In genomic region chr3:75926327-75926726, GRCm38 (mm10) we compare ENCODE assay signal across 28 mouse cellular contexts. TPM values are rescaled to one million over a fixed set of nuclear protein-coding genes. Genes with fewer than 3 reads are reported as not detected.
DNase-seq lines count a peak whose midpoint lies in the region; ATAC-seq lines count a peak whose summit lies in the region.
"Had no signal": no experiment of that assay in that cellular context is flagged by ENCODE, and none has a peak within 500 bp of the region (broad histone marks: within the 10 kb centered on the region; RNA-seq: fewer than 3 reads in every experiment).

No protein-coding gene starts in this region.

- peak overlapping the region; percentile 36; the same call in 1 of the 2 replicates for H3K27ac ChIP-seq in heart, embryonic 15.5 days
- no peak overlapping the region; the same call in 1 of the 2 replicates for H3K27ac ChIP-seq in heart, embryonic 11.5 days (ENCODE audit: low read depth, low read length)
- H3K27ac ChIP-seq: embryonic facial prominence, embryonic 12.5 days; forebrain, embryonic 15.5 days; hindbrain, embryonic 10.5 days; intestine, embryonic 15.5 days; lung, embryonic 15.5 days; stomach, embryonic 15.5 days had no signal

- DNase-seq in right cerebral cortex, adult 18-20 months: no peak
- DNase-seq in adrenal gland, adult 18-20 months (ENCODE audit: low spot score in 2 of 2): no peak
- DNase-seq: adrenal gland, postnatal 10 days; cerebellum, adult 18-20 months; cerebellum, postnatal 14 days; gastrocnemius, postnatal 10 days; heart, adult 18-20 months; kidney, adult 8-10 months; kidney, postnatal 14 days; layer of hippocampus, postnatal 36 days; lung, postnatal 4 days; thymus, adult 2 months; thymus, postnatal 4 days had no signal

- H3K4me3 ChIP-seq in heart, embryonic 15.5 days: no peak overlapping the region
- no peak overlapping the region for H3K4me3 ChIP-seq in heart, embryonic 11.5 days (ENCODE audit: low read depth, low read length)
- H3K4me3 ChIP-seq in megakaryocyte, embryonic 14.5 days (replicated peaks): peak overlapping the region; percentile 25
- H3K4me3 ChIP-seq: embryonic facial prominence, embryonic 12.5 days; erythroblast, embryonic 14.5 days; forebrain, embryonic 15.5 days; hindbrain, embryonic 10.5 days; intestine, embryonic 15.5 days; lung, embryonic 15.5 days; stomach, embryonic 15.5 days had no signal

- H3K9ac ChIP-seq in heart, embryonic 15.5 days: no peak overlapping the region
- no peak overlapping the region for H3K9ac ChIP-seq in heart, embryonic 11.5 days (ENCODE audit: low read depth, low read length)
- H3K9ac ChIP-seq: embryonic facial prominence, embryonic 12.5 days; forebrain, embryonic 15.5 days; intestine, embryonic 15.5 days; lung, embryonic 15.5 days; stomach, embryonic 15.5 days had no signal

- H3K27me3 ChIP-seq in heart, embryonic 15.5 days: no peaks in the 10 kb centered on the region
- no peaks in the 10 kb centered on the region for H3K27me3 ChIP-seq in heart, embryonic 11.5 days (ENCODE audit: control insufficient read depth, insufficient read depth, low read length)
- H3K27me3 ChIP-seq in megakaryocyte, embryonic 14.5 days (replicated peaks): no peaks in the 10 kb centered on the region
- H3K27me3 ChIP-seq: embryonic facial prominence, embryonic 12.5 days; forebrain, embryonic 15.5 days; intestine, embryonic 15.5 days; lung, embryonic 15.5 days; stomach, embryonic 15.5 days had no signal

- no peaks in the 10 kb centered on the region for H3K36me3 ChIP-seq in heart, embryonic 15.5 days
- no peaks in the 10 kb centered on the region for H3K36me3 ChIP-seq in heart, embryonic 11.5 days (ENCODE audit: control insufficient read depth, insufficient read depth, low read length)
- H3K36me3 ChIP-seq in megakaryocyte, embryonic 14.5 days (replicated peaks; ENCODE audit: low read length): no peaks in the 10 kb centered on the region
- H3K36me3 ChIP-seq: embryonic facial prominence, embryonic 12.5 days; forebrain, embryonic 15.5 days; hindbrain, embryonic 10.5 days; intestine, embryonic 15.5 days; lung, embryonic 15.5 days; stomach, embryonic 15.5 days had no signal

- peaks cover 23% of the 10 kb centered on the region for H3K4me1 ChIP-seq in heart, embryonic 15.5 days (replicated peaks)
- peaks cover 18% of the 10 kb centered on the region for H3K4me1 ChIP-seq in heart, embryonic 11.5 days (ENCODE audit: control insufficient read depth, insufficient read depth, low read length)
- peaks cover 70% of the 10 kb centered on the region for H3K4me1 ChIP-seq in megakaryocyte, embryonic 14.5 days
- H3K4me1 ChIP-seq: embryonic facial prominence, embryonic 12.5 days; lung, embryonic 15.5 days had no signal

- no peaks in the 10 kb centered on the region for H3K9me3 ChIP-seq in heart, embryonic 15.5 days (replicated peaks)
- no peaks in the 10 kb centered on the region for H3K9me3 ChIP-seq in heart, embryonic 11.5 days (replicated peaks; ENCODE audit: control insufficient read depth, low read length)
- no peaks in the 10 kb centered on the region for H3K9me3 ChIP-seq in megakaryocyte, embryonic 14.5 days
- H3K9me3 ChIP-seq: embryonic facial prominence, embryonic 12.5 days; forebrain, embryonic 15.5 days; hindbrain, embryonic 10.5 days; intestine, embryonic 15.5 days; lung, embryonic 15.5 days; stomach, embryonic 15.5 days had no signal

- H3K4me2 ChIP-seq in heart, embryonic 15.5 days: no peak overlapping the region
- H3K4me2 ChIP-seq in heart, embryonic 11.5 days: no peak overlapping the region
- H3K4me2 ChIP-seq: embryonic facial prominence, embryonic 12.5 days; forebrain, embryonic 15.5 days; intestine, embryonic 15.5 days; lung, embryonic 15.5 days; midbrain, embryonic 11.5 days; stomach, embryonic 15.5 days had no signal

- no peak for ATAC-seq in heart, embryonic 15.5 days (replicated peaks; ENCODE audit: insufficient number of reproducible peaks, insufficient read depth, low FRiP score, low read depth)
- ATAC-seq in heart, embryonic 11.5 days (replicated peaks; ENCODE audit: insufficient number of reproducible peaks, low FRiP score, low TSS enrichment): no peak
- ATAC-seq in erythroblast, adult 5-6 weeks (replicated peaks; ENCODE audit: low FRiP score, poor library complexity, severe bottlenecking): peak; percentile 68
- peak; percentile 28 to 88; a peak in 2 of 4 replicates for ATAC-seq in hematopoietic stem cell, adult 5-6 weeks (replicated peaks in 1 of 2; ENCODE audit: insufficient read depth in 1 of 2, low FRiP score in 2 of 2, low TSS enrichment in 1 of 2, low read depth in 1 of 2, poor library complexity in 2 of 2, severe bottlenecking in 2 of 2)
- ATAC-seq: activated CD4-positive, CD25-positive, alpha-beta regulatory T cell, adult 4 months; forebrain, embryonic 15.5 days; hindbrain, embryonic 16.5 days; intestine, embryonic 15.5 days had no signal

- 72% methylated on average over 3 of the region's 3 CpGs for WGBS in heart, embryonic 15.5 days
- 80% methylated on average over 3 of the region's 3 CpGs for WGBS in heart, embryonic 11.5 days (ENCODE audit: insufficient replicate concordance)

RNA-seq across cellular contexts. Expression of gene Golim4, which starts 30.4 kb away (rescaled TPM):
- 40.1 and 43.8 TPM in 2 replicates for polyA plus RNA-seq in heart, embryonic 15.5 days (2015; fragmentation: Nextera tagmentation; extraction: Ambion mirVana)
- 40.4 and 45.4 TPM in 2 replicates for polyA plus RNA-seq in heart, embryonic 11.5 days (2014; fragmentation: Nextera tagmentation; extraction: Ambion mirVana)
- 23.6 and 31.7 TPM in 2 replicates for total RNA-seq in erythroblast, adult 5-6 weeks (2015; ENCODE audit: low replicate concordance)
- 53.1 and 57.7 TPM in 2 replicates for total RNA-seq in erythroblast, adult 5-6 weeks (2017; ENCODE audit: low replicate concordance)
- 51.6 and 66.0 TPM in 2 replicates for total RNA-seq in hematopoietic stem cell, adult 5-6 weeks (2017)
- 4.3 and 11.3 TPM in 2 replicates for polyA plus RNA-seq in megakaryocyte, embryonic 14.5 days (2012; ENCODE audit: insufficient read depth, low replicate concordance)
- 100 to 1,000 TPM in 1 of 2 experiments, 10 to 100 TPM in 1; 39.8 to 104 TPM for total RNA-seq in adrenal gland, adult 18-20 months (2021)

Comparison
In these comparisons a context has a peak if more than half of its experiments do, and no peak if none do; other contexts are left out.
1. ATAC-seq: peak in erythroblast, adult 5-6 weeks (single experiment) and hematopoietic stem cell, adult 5-6 weeks (2 of 2); none in heart, embryonic 15.5 days (single experiment) and heart, embryonic 11.5 days (single experiment).